Mouse (Mus musculus) ovary, adult 18-20 months (tissue): ENCODE measurements around the gene Herc3.
A peak's percentile ranks its signal among the peaks of the same experiment; 100 is the strongest.
"Not testable (repeated sequence)": the region's sequence is repeated elsewhere in the genome, so short reads cannot be mapped to it uniquely, and the experiment has no call there.

Experiments used
- DNase-seq: peaks from one replicate; pipeline ENCODE4 v3.0.0; 2022; ENCODE audit warnings: low spot score, mixed read lengths

The Herc3 gene

DNA sequence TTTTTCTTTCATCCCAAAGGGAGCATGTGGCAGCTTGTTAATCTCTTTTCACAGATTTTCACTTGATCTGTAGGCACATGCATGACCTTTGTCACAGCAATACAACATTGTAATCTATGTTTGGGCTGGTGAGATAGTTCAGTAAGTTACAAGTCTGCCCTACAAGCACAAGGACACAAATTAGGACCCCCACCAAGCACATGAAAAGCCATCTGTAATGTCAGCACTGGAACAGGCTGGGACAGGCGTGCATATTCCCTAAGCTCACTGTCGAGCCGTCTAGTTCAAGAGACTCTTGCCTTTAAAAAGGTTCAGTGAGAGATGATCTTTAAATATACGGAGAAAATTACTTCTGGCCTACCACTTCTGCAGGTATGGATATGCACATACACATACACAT is 28.3 kb downstream of the Herc3 start:
- DNase-seq: no peak

DNA sequence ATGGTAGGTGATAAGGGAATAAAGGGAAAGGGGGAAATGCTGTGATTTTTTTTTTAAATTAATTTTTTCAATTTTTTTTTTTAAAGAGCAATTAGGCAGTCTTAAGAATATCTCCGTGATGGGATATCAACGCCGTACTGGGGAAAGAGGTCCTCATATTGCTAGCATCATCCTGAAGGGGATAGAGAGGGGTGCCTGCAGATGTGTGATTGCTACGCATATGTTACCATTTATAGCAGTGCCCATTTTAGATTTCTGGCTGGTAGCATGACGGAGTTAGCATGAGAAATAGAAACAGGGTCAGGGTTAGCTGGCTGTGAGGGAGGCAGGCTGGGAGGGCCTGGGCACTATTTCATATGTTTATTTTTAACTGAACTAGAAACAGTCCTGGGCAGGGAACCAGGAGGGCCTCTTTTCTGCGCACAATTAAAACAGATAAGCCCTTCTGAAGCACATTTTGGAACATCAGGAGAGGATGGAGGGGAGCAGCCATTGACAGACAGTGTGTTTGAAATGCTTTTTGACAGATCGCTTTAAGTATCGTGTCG is 31.3 kb downstream of the Herc3 start:
- no peak for DNase-seq

DNA sequence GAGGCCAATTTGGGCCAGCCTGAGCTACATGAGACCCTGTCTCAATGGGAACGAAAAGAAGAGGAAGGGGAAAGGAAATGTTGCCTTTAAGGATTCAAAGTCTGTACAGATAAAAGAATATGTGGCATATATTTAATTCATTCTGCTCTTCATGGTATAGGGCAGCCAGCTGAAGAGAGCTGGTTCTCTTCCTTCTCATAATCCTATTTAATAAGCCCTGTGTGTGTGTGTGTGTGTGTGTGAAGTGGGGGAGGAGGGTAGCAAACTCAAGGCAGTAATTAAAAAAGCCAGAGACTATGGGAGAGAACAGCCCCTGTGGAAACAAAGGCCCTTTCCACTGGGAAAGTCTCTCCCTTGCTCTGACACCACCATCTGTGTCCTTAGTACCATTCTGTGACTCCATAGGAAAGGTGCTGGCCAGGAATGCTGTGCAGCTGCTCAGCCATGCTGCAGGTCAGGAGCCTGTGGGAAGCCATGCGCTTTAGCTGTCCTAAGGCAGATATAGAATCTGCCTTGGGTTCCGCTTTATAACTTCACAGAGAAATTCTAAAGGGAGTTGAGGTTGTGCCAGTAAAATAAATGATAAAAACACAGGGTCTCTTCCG is 32.5 kb downstream of the Herc3 start:
- no peak for DNase-seq

DNA sequence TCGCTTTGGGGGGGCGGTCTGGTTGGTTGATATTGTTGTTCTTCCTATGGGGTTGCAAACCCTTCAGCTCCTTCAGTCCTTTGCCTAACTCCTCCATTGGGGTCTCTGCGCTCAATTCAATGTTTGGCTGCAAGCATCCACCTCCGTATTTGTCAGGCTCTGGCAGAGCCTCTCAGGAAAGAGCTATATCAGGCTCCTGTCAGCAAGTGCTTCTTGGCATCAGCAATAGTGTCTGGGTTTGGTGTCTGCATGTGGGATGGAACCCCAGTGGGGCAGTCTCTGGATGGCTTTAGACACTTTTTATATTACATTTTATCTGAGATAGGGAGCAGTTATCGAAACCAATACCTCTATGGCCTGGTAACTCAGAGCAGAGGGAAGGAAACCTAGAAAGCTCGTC is 36.6 kb downstream of the Herc3 start:
- not testable (repeated sequence) for DNase-seq

DNA sequence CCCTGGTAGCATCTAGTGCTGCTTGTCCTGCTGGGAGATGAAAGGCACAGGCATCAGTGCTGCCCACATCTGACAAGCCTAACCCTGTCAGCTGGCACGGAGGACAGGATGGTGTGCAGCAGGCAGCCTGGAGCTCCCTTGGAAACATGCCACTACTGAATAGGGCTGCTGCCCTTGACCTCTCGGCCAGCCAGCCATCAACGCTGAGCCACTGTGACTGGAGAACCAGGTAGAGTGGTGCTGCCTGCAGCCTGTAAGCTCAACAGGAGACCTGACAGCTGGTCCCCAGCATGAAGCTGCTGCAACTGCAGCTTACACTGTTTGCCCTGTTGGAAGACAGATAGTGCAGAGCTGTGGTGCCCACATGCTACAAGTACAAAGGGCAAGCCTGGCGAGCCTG is 48.3 kb downstream of the Herc3 start:
- no peak for DNase-seq

DNA sequence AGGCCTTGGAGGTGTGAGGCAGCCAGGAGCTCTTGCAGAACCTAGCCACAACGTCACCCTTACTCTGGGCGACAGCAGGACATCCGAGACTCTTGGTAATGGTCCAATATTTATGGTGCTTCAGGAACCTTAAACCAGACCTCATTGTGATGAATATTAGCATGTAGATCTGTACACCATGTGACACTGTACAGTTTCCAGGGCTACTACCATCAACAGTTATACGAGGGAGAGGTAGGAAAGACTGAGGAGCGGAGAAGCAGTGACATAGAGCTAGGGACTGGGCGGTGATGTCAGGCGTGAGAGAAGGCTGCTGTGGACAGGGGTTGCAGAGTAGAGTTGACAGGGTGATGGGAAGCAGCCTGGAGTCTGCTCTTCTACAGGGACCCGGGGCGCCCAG is 48.7 kb downstream of the Herc3 start:
- DNase-seq: no peak

DNA sequence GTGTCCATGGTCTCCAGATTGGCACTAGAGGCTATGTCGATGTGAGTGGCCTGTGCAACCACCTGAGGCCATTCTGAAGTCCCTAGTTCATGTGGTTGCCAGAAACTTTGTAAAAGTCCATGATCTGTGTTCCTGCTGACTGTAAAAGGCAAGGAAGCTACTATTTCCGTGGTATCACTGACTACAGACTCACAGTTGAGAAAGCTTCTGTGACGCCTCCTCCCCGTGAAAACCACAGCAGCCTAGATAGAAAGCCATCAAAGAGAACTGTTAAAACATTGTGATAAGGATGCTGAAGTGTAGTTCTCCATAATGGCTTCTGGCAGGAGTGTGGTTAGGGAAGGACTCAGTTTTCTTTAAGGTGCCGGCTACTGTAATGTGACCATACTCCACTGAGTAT is 49.6 kb downstream of the Herc3 start:
- DNase-seq: no peak

DNA sequence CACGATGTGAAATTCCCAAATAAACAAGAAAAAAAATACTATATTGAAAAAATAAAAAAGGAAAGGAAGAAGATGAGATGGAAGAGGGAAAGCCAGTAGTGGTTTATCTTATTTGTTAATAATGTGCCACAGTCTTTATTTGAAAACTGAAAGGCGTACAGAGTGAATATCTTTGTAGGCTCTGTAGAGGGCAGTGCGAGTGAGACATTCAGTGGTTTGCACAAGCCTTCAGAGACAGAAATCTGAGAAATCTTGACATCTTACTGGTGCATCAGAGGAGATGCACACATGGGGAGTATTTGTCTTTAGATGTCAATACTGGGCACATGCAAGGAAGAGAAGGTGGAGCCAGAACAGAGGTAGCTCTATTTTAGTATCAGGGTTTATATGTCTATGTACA is 50.1 kb downstream of the Herc3 start:
- no peak for DNase-seq

DNA sequence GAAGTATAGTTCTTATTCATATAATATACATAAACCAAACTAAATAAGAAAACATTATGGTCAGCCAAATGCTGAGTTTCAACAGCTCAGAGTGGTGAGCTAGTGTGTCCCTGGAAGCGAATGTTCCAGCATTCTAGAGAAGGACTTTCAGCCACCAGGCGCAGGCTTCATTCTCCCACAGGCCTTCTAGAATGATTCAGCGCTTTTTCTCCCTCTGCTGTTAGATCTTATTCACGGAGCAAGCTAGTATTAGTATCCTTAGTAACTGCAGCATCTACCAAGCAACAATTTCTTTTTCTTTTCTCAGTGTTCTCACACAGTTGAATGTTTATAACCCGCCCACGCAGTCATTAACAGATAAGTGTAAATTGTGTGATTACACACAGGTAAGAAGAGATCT is 51.0 kb downstream of the Herc3 start:
- DNase-seq: no peak

DNA sequence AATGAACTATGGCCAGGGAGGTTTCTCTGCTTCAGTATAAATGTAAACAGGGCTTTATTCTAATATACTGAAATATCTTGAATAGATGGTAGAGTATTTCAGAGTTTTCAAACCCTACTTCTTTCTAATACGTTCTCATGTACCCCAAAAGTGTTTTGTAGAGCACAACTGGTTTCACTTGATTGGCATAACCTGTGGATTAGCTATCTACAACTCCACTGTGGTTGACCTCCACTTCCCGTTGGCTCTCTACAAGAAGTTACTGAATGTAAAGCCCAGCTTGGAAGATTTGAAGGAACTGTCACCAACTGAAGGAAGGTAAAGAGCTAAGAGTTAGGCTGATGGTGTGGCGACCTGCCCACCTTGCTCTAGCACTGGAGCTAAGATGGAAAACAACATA is 58.7 kb downstream of the Herc3 start:
- DNase-seq: no peak

DNA sequence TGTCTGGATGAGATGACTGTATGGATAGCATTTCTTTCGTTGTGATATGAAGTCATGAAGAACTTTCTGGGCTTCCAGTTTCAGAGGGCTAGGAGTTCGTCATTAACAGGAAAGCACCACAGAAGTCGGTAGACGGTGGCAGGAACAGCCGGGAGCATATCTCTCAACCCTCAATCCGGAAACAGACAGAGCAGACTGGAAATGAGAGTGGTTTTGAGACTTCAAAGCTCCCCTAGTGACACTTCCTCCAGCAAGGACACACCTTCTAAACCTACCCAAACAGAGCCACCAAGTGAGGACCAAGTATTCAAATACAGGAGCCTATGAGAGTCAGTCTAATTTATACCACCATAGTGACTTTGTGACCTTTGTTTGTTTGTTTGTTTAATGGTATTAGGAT is 62.0 kb downstream of the Herc3 start:
- DNase-seq: no peak

DNA sequence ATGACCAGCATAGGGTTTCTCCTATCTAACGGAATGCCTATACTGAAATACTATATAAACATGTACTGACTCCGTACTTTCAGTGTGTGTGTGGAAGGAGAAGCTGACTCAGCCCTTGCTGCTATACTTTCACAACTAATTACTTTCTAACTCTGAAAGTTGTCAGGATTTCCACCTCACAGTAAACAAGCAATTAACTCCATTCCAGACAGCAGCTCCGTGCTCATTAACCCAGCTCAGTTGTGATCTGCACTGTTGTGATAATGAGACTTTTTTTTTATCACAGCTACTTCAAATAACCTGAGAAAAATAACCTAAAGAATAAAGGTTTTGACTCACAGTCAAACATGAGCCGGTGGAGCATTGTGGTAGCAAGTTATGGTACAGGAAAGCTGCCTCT is 63.7 kb downstream of the Herc3 start:
- DNase-seq: no peak

DNA sequence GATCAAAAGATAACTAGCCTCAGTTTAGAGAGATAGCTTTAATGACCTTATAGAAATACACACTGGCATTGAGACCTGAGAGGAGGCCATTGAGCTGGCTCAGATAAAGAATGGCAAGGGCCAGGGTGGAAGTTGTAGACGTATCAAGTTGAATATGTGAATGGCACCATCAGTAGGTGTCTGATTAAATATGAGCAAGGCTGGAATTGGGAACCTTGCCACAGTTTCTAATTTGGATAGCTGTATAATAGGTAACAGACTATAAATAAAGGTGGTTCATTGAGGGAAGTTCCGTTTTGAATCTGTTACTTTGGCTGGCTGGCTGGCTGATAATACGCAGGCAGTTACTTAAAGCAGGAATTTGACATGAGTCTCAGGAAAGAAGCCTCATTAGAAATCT is 65.4 kb downstream of the Herc3 start:
- no peak for DNase-seq

DNA sequence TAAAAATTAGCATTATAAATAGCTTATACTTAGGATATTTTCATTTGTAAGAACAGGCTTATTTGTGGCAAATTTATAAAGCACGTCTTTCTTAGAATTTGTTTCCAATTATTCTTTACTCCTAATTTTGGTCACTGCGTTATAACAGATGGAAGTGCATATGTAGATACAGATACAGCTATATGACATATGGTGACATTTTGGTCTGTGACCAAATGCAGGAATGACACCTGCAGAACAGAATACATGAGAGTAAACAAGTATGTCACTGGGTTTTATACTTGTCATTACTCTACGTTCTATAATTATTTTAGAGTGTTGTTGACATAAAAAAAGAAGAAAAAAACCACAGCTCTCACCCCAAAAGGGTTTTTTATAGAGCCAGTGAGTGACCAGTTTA is 67.8 kb downstream of the Herc3 start:
- no peak for DNase-seq

DNA sequence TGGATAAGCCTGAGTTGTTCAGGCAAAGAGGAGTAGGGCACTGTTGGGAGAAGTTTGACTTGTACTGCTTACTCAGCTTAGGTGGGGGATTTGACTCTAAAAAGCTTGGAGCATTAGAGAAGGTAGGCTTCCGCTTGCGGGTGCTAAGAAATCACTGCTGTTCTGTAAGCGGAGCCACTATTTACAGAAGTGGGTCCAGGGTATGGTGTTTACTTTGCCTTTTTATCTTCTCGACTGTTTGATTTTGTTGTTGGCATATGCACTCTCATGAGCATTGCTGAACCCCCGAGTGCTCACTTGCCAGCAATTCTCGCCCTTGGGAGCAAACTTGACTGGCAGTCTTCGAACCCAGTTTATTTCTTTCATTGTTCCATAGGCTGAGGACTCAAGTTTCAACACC is 69.3 kb downstream of the Herc3 start:
- DNase-seq: no peak

DNA sequence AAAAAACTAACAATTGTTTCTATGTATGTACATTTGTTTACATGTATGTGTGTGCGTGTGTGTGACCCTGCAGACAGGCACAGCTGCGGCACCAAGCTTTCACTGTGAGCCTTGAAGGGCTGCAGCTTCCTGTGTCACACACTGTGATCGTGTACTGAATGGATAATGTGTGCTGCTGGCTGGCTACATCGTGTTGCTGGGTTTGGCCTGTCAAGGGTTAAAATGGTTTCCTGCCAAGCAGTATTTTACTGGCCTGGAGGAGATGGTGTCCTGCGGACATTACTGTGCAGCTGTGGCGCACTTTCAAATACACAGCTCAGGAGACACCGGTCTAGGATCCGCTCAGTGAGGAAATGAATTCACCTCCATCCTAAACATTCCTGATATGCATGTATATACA is 71.9 kb downstream of the Herc3 start:
- no peak for DNase-seq

DNA sequence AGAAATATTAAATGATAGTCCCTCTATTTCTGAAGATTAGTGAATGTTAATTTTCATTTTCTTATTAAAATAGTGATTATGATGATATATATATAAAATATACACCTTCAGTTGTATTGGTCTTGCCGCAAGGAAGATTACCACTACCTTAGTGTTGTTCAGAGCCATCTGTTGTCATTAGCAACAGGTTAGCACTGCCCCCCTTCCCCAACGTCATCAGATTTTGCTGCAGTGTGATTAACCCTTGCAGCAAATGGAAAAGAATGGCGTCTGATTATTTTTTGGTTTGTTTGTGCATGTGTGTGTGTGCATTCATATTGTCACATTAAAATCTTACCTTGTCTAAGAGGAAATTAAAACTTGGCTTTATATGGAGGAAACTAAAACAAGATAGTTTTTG is 73.3 kb downstream of the Herc3 start:
- DNase-seq: no peak

DNA sequence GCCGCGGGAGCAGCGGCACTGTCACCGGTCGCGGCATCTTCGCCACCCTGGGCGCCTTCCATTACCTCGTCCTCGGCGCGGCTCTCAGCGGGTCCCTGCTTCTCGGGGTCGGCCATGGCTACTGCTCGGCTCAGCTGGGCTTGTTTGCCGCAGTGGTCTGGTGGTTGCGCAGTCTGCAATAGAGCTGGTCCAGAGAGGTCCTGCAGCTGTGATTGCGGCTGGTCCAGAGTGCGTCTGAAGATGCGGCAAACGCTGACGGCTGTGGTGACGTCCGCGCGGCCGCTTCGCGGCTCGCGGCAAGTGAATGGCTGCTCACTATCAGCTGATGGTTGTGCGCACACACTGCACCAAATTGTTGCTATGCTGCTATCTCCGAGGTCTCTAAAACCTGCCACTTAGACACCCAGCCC is 75.6 kb downstream of the Herc3 start, which contains the start of gene Nap1l5:
Gene Nap1l5, minus strand, starts transcription at position 225 of the 410 bp plus-strand sequence.
- DNase-seq: no peak

DNA sequence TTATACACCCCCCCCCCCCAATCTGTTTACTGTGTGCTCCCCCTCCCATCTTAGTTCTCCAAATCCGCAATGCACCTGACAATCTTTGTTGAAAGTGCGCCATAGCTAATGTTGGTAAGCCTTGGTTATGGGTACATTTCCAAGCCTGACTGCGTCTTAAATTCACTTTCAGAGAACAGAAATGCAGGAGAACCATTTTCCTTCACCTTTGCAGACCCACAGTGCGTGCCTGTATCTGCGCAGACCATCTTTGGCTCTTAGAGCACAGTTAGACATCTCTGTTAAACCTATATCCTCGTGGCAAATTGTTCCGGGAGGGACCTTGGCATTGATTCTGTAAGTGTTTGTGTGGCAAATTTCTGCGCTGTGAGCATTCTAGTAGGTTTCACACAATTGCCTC is 76.1 kb downstream of the Herc3 start:
- DNase-seq: no peak

DNA sequence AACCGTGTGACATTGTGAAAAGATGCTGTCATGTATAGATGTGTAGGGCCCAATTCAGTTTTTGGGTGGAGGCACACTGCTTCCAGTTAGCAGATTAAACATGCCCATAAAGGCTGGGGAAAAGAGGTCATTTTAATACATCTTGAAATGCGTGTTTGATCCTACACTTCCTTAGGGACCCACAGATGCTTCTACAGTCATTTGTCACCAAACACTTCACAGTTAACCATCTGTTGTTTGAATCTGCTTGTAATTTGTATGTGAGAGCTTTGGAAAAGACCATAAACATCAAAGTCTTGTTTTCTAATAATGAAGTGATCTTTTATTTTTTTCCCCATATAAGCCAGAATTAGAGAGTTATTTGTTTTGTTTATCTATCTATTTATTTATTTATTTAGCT is 76.5 kb downstream of the Herc3 start:
- no peak for DNase-seq

DNA sequence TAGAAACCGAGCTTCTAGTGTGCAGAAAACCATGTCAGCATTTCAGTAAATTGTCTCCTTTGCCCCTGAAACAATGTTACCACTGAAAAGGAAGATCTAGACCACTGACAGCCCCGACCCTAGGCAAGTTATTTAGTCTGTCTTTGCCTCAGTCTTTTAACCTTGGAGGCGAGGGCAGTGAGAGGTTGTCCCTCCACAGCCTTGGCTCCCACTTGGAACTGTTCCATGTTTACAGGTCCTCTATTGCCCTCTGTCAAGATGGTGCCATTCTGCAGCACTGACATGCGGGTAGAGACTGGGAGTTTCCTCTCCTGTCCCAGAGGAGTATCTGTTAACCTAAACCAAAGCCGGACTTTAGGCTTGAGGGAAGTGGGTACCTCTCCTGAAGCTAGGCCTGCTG is 81.6 kb downstream of the Herc3 start:
- peak; percentile 58 for DNase-seq

DNA sequence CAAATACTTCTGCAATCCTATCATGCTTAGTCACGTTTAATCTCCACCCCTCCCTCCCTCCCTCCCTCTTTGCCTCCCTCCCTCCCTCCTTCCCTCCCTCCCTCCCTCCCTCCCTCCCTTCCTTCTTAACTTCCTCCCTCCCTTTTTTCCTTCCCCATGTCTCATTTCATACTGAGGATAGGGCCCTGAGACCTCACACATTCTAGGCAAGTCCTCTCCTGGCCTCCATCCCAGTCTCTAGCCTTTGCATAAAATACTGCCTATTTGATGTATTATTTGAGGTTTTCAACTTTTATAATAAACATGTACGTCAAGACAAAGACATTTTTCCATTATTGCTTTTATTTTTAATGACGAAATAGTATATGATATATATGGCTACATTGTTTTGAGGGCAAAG is 82.3 kb downstream of the Herc3 start:
- no peak for DNase-seq

DNA sequence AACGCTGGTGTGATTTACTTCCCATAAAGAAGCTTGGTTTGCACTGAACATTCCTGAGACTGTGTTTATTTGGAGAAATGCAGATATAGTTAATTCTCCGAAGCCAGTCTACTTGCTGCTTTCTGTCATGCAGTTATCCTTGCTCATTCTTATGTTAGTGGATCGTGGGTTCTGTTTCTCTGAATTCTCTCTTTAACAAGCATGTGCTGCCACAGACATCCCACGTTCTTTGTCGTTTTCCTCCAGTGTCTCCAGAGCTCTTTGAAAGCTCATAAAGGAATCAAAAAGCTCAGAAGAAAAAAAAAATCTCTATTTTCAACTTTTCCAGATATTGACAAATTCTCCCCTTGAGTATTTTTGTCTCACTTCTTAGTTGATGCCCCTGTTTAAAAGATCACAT is 82.7 kb downstream of the Herc3 start:
- DNase-seq: no peak

DNA sequence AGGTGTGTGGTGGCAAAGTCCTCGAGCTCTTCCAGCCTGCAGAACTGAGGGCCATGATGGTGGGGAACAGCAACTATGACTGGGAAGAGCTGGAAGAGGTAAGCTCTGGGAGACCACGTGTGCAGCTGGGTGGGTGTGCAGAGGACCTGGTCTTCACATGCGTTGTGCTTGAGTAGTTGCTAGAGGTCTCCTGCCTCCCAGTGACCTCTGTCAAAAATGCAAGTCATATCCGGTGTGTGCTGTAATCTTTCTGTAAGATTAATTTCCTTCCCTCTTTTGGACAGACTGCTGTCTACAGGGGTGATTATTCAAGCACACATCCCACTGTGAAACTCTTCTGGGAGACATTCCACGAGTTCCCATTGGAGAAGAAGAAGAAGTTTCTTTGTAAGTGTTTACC is 85.2 kb downstream of the Herc3 start:
- DNase-seq: no peak

DNA sequence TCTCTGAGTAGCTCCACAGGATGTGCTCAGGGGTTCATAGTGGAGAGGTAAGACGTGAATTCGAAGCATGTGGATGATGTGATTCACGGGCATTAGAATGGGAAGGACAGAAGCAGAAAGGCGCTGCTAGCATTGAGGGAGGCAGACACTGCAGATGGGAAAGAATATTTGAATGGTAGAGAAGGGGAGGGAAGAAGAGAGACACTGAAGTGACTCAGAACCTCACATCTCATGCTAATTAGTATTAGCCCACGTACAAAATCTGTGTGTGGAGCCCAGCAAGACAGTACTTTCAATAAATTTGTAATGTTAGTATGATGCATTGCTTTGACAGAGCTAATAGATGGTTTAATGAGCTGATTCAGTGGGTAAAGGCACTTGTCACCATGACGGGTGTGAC is 89.5 kb downstream of the Herc3 start:
- no peak for DNase-seq
